Mouse (Mus musculus): ENCODE measurements around the gene Olfr523. TPM values are rescaled to one million over a fixed set of nuclear protein-coding genes. Genes with fewer than 3 reads are reported as not detected.

The Olfr523 gene
- polyA plus RNA-seq, 1 experiment from 2014 or later, result not detected

GRCm38 (mm10) chr7:140153829-140154217 is 19.2 kb upstream of the Olfr523 start:
- Histone ChIP-seq H3K4me2 (ENCODE audit: low read length) (peak overlapping the region; percentile 51; the same call in 1 of the 2 replicates), H3K4me3 (replicated peaks; ENCODE audit: low read depth, low read length) (peak overlapping the region; percentile 18; the same call in 1 of the 2 replicates), H3K27me3 (ENCODE audit: insufficient read depth, low read length) (peaks cover 4% of the 10 kb centered on the region; the same call in 1 of the 2 replicates), H3K9me3 (replicated peaks; ENCODE audit: low read length) (no peaks in the 10 kb centered on the region), H3K4me1 (replicated peaks; ENCODE audit: insufficient read depth, low read length) (no peaks in the 10 kb centered on the region; the same call in 1 of the 2 replicates), H3K9ac (ENCODE audit: low read depth, low read length) (no peak overlapping the region), H3K27ac (no peak overlapping the region), H3K36me3 (ENCODE audit: insufficient read depth, low read length) (no peaks in the 10 kb centered on the region)
- ATAC-seq (replicated peaks; ENCODE audit: low FRiP score, low read depth) (no peak), DNase-seq (ENCODE audit: low spot score) (no peak)
- 19% methylated on average over 4 of the region's 4 CpGs for WGBS
- no peak for TF ChIP-seq CTCF (IDR thresholded peaks at IDR 0.05; ENCODE audit: low read depth)

DNA sequence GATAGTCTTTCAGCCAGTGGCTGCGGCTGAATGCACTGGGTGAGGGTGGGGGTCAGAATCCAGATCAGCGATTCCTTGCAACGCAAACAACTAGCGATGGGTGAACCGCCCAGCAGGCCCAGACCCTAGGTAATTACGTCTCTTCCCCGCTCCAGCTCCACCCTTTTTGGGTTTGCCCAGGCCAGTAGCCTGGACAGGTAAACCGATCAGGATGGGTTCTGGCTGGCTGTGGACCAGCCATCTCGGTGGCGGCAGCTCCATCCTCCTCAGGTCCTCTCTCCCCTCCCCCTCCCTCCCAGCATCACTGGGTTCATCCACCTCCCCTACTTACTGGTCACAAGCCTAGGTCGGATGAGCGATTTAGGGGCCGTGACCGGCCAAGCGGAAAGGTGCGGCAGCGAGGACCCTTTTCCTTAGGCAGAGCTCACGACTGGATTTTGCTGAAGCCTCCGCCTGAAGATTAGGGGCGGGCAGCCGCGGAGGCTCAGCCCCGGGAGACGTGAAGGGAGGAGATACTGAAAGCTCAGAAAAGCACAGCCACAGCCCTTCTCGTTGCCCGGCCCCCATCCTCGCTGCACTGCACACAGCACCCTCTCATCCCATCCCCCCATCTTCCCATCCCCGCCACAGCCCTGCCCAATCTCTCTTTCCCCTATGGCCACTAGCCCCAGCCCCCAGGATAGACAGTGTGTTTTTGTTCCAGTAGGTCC is 18.6 kb upstream of the Olfr523 start, which contains the start of gene Sprn:
Sprn (minus strand) TSS at position 660 of the 710 bp plus-strand sequence.
- no peak within 1 kb of the TSS for H3K9ac ChIP-seq (ENCODE audit: low read depth, low read length)
- DNase-seq (ENCODE audit: low spot score), result no peak
- 3% methylated on average over 28 of the region's 28 CpGs for WGBS

DNA sequence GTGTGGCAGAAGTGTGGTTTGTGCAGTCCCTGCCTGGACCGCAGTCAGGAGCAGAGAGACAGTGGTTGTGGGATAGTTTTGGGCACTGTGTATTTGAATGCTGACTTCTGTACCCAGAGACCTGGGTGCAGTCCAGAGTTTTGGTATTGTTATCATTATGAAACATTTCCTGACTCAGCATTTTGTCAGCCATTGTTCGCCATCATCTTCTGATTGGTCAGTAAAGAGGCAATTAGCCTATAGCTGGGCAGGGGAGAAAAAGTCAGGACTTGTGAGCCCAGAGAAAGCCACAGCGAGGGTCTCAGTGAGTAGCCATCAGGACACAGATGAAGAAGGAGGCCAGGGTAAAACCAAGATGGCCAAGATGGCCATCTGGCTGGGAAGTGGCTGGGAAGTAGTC is 12.7 kb upstream of the Olfr523 start:
- Histone ChIP-seq H3K4me2 (ENCODE audit: low read length) (no peak overlapping the region), H3K4me3 (replicated peaks; ENCODE audit: low read depth, low read length) (no peak overlapping the region), H3K27ac (no peak overlapping the region), H3K4me1 (replicated peaks; ENCODE audit: insufficient read depth, low read length) (no peaks in the 10 kb centered on the region), H3K36me3 (ENCODE audit: insufficient read depth, low read length) (no peaks in the 10 kb centered on the region), H3K27me3 (ENCODE audit: insufficient read depth, low read length) (no peaks in the 10 kb centered on the region), H3K9ac (ENCODE audit: low read depth, low read length) (no peak overlapping the region), H3K9me3 (replicated peaks; ENCODE audit: low read length) (no peaks in the 10 kb centered on the region)
- ATAC-seq (replicated peaks; ENCODE audit: low FRiP score, low read depth), result no peak
- DNase-seq (ENCODE audit: low spot score), result no peak
- 82% methylated on average over 3 of the region's 3 CpGs for WGBS
- TF ChIP-seq CTCF (IDR thresholded peaks at IDR 0.05; ENCODE audit: low read depth), result no peak

More for the DNA sequence above, 18.6 kb upstream of the Olfr523 start, which contains the start of gene Sprn:
- peak within 1 kb of the TSS; percentile 51 for H3K4me2 ChIP-seq (ENCODE audit: low read length)
- peak within 1 kb of the TSS; percentile 18; the same call in 1 of the 2 replicates for H3K4me3 ChIP-seq (replicated peaks; ENCODE audit: low read depth, low read length)
- H3K27ac ChIP-seq, result no peak within 1 kb of the TSS
- no peaks in the 10 kb centered on the region for H3K9me3 ChIP-seq (replicated peaks; ENCODE audit: low read length)
- H3K27me3 ChIP-seq (ENCODE audit: insufficient read depth, low read length), result peaks cover 4% of the 10 kb centered on the region; the same call in 1 of the 2 replicates
- TF ChIP-seq CTCF (IDR thresholded peaks at IDR 0.05; ENCODE audit: low read depth), result no peak
- ATAC-seq (replicated peaks; ENCODE audit: low FRiP score, low read depth), result 0 out of 2 replicates have a peak, but pooled peaks have one; percentile 25
- H3K4me1 ChIP-seq (replicated peaks; ENCODE audit: insufficient read depth, low read length), result no peaks in the 10 kb centered on the region; the same call in 1 of the 2 replicates
- H3K36me3 ChIP-seq (ENCODE audit: insufficient read depth, low read length), result no peaks in the 10 kb centered on the region

GRCm38 (mm10) chr7:140164664-140165063 is 8.4 kb upstream of the Olfr523 start, which contains the start of gene Olfr522:
Gene Olfr522, minus strand, starts transcription at chr7:140164764.
- WGBS, result 61% methylated on average over 7 of the region's 7 CpGs
- Histone ChIP-seq H3K27ac (no peak within 1 kb of the TSS), H3K4me2 (ENCODE audit: low read length) (no peak within 1 kb of the TSS), H3K9ac (ENCODE audit: low read depth, low read length) (no peak within 1 kb of the TSS), H3K4me1 (replicated peaks; ENCODE audit: insufficient read depth, low read length) (no peaks in the 10 kb centered on the region), H3K27me3 (ENCODE audit: insufficient read depth, low read length) (no peaks in the 10 kb centered on the region), H3K36me3 (ENCODE audit: insufficient read depth, low read length) (no peaks in the 10 kb centered on the region), H3K4me3 (replicated peaks; ENCODE audit: low read depth, low read length) (no peak within 1 kb of the TSS), H3K9me3 (replicated peaks; ENCODE audit: low read length) (no peaks in the 10 kb centered on the region; the same call in 1 of the 2 replicates)
- no peak for TF ChIP-seq CTCF (IDR thresholded peaks at IDR 0.05; ENCODE audit: low read depth)
- ATAC-seq (replicated peaks; ENCODE audit: low FRiP score, low read depth) (no peak), DNase-seq (ENCODE audit: low spot score) (no peak)

- TF ChIP-seq CTCF (IDR thresholded peaks at IDR 0.05; ENCODE audit: low read depth), result no peak
- Histone ChIP-seq H3K9ac (ENCODE audit: low read depth, low read length) (no peak overlapping the region), H3K4me3 (replicated peaks; ENCODE audit: low read depth, low read length) (no peak overlapping the region), H3K27ac (no peak overlapping the region), H3K27me3 (ENCODE audit: insufficient read depth, low read length) (no peaks in the 10 kb centered on the region), H3K9me3 (replicated peaks; ENCODE audit: low read length) (no peaks in the 10 kb centered on the region; the same call in 1 of the 2 replicates), H3K36me3 (ENCODE audit: insufficient read depth, low read length) (no peaks in the 10 kb centered on the region), H3K4me2 (ENCODE audit: low read length) (no peak overlapping the region), H3K4me1 (replicated peaks; ENCODE audit: insufficient read depth, low read length) (no peaks in the 10 kb centered on the region)
- WGBS, result 86% methylated on average over 1 of the region's 1 CpGs
- ATAC-seq (replicated peaks; ENCODE audit: low FRiP score, low read depth) (no peak), DNase-seq (ENCODE audit: low spot score) (no peak)
Observed at GRCm38 (mm10) chr7:140167950-140168349, 5.1 kb upstream of the Olfr523 start.

DNA sequence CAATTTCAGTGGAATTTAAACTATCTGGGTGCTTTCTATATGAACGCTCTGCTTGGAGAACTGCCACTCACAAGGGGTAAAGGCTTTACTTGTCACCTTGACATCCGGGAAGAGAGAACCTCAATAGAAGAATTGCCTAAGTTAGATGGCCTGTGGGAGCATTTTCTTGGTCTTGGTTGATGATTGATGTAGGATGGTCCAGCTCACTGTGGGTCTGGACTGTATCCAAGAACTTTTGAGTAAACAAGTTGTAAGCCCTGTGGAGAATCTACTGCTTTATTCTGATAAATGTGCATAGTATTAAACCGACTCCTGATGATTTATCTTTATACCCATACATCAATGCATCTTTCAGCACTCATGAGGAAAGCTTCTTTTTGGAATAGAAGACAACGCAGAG is 3.6 kb upstream of the Olfr523 start:
- ATAC-seq (replicated peaks; ENCODE audit: low FRiP score, low read depth) (no peak), DNase-seq (ENCODE audit: low spot score) (no peak)
- no peak overlapping the region for H3K27ac ChIP-seq
- no peaks in the 10 kb centered on the region for H3K27me3 ChIP-seq (ENCODE audit: insufficient read depth, low read length)
- TF ChIP-seq CTCF (IDR thresholded peaks at IDR 0.05; ENCODE audit: low read depth), result no peak
- no peaks in the 10 kb centered on the region; the same call in 1 of the 2 replicates for H3K9me3 ChIP-seq (replicated peaks; ENCODE audit: low read length)
- H3K4me3 ChIP-seq (replicated peaks; ENCODE audit: low read depth, low read length), result no peak overlapping the region
- H3K4me2 ChIP-seq (ENCODE audit: low read length), result no peak overlapping the region
- H3K9ac ChIP-seq (ENCODE audit: low read depth, low read length), result no peak overlapping the region
- WGBS, result 70% methylated on average over 4 of the region's 4 CpGs
- no peaks in the 10 kb centered on the region for H3K36me3 ChIP-seq (ENCODE audit: insufficient read depth, low read length)
- H3K4me1 ChIP-seq (replicated peaks; ENCODE audit: insufficient read depth, low read length), result no peaks in the 10 kb centered on the region
